Mouse (Mus musculus): ENCODE data around the gene Tarbp2.

- no peak for TF ChIP-seq GATA1 (IDR thresholded peaks at IDR 0.05; ENCODE audit: low read length)
- TF ChIP-seq TAL1 (IDR thresholded peaks at IDR 0.05; ENCODE audit: low read length): no peak
Measured at GRCm38 (mm10) chr15:102544801-102545200, 26.8 kb downstream of the Tarbp2 start.

All from erythroblast, embryonic 14.5 days (primary cell).